Mouse (Mus musculus) bone marrow, adult 2 months (tissue): ENCODE measurements at regions not wholly inside any gene's neighbourhood (a gene's known extent, or its start where the extent isn't known, plus 50 kb on each side); places are given as distances from the start of the nearest gene placed in this dataset.

ENCODE experiments used
- CTCF ChIP-seq: fragments of 200-500 bp; IDR thresholded peaks from 2 replicates; pipeline ENCODE4 v1.5.1; 2011; ENCODE audit warnings: low read length, control low read depth; ENCODE audit not compliant: control insufficient read depth, insufficient read depth
- POLR2A ChIP-seq: fragments of 200-500 bp; IDR thresholded peaks from 2 replicates; pipeline ENCODE4 v1.6.1; 2011; ENCODE audit warnings: low read depth, mild to moderate bottlenecking, control low read depth, low read length, borderline replicate concordance; ENCODE audit not compliant: control insufficient read depth

DNA sequence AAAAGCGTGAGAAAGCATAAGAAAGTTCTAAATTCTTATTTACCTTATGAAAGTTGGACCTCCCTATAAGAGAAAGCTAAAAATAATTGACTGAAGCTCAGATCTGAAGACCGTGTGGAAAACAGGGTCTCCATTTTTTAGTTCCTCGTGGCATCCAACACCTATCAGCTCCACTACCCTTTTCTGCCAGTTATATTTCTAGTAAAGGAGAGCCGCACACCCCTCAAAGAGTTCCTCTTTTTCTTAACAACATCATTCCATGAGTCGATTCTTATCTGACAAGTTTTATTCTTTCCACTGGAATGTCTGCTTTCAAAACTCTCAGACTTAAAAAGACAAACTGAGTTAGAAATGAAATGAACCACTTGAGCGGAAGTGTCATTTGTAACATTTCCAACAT lies 242.0 kb upstream of the Erbb4 start:
- TF ChIP-seq CTCF (no peak), POLR2A (no peak)
